Mouse (Mus musculus) spleen, postnatal 36 days (tissue): Measurements from ENCODE around the gene 1700018G05Rik.
"Not testable (repeated sequence)": the region's sequence is repeated elsewhere in the genome, so short reads cannot be mapped to it uniquely, and the experiment has no call there.

Source experiments
- DNase-seq, 2 experiments: peaks; one replicate each; pipeline ENCODE4 v3.0.0; 2022; ENCODE audit warnings: low spot score in 2 of 2, mixed read lengths in 1 of 2

1700018G05Rik gene

GRCm38 (mm10) chrX:102928072-102928471 is at the start of gene 1700018G05Rik:
TSS of gene 1700018G05Rik (plus strand) at chrX:102928372.
- DNase-seq = not testable (repeated sequence)

DNA sequence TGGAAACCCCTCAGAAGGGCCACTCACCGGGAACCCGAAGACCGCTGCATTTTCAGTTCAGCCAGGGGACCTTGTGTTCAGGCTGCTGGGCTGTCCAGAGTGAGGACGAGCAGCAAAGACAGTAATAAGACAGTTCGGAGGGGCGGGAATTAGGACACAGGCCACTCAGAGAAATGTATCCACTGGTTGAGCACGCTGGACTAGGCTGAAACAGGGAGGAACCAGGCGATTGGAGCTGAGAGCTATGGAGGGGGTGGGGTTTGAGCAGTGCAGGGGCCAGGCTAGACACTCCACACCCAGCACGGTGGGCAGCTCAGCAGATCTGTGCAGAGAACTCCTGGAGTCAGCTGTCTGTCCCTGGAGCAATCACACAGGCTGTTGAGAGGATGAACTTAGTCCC is 19.6 kb upstream of the 1700018G05Rik start, which contains the start of the genes Dmrtc1a and 1700011M02Rik:
TSS of gene Dmrtc1a (minus strand) at position 101 of the 400 bp plus-strand sequence.
TSS of gene 1700011M02Rik (plus strand) at position 319 of the 400 bp plus-strand sequence.
- not testable (repeated sequence) for DNase-seq

DNA sequence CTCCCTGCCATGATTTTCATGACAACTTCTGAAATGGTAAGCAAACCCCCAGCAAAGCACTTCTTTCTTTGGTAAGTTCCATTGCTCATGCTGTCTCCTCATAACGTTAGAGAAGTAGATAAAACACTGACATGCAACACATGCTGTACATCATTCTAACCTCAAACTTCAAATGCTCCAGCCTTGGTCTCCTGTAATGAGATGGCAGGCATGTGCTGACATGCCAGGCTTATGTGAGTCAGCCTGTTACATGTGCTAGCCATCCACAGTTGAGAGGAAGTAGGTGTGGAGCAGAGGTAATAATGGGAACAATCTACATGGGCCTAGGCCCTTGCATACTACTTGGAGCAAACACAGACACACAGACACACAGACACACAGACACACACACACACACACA is 13.3 kb upstream of the 1700018G05Rik start:
- DNase-seq = not testable (repeated sequence)

DNA sequence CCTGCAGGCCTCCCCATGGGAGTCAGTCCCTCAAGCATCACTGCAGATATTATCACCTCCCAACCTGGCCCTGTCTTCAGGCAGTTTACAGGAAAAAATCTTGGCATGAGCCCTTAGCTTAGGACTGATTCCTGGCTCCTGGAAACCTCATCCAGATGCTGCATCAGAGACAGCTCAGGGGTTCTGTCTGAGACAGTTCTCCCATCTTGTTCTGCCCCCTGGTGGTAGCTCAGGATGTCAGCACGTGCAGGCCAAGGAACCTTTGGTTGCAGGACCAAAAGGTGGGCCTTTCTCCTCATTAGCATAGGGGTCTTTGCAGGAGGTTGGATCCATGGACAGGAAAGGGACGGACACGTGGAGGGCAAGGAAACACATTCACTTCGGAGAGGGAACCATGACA is 1.5 kb upstream of the 1700018G05Rik start:
- DNase-seq = not testable (repeated sequence)

DNA sequence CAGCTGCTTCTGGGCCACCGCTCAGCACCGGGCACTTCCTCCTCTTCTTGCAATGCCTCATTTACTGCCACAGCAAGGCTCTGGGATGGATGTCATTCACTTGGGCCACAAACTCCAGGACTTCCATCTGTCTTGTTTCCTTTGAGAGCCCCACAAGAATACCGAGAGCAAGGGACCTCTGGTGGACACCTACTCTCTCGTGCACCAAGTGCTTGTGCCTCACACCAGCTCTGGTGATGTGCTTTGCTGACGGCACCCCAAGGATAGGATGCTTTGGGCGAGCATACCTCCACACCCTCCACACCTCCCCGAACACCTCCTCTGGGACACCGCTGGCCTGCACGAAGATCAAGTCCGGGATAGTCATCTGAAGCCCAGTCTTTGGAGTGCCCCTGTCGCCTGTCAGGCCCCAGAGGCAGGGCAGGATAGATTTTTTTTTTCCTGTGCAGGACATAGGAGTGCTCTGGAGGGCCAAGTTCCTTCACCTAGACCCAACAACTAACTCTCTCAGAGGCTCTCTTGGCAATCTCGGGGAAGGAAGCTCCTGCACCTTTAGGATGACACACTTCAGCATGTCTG is 4.9 kb downstream of the 1700018G05Rik start:
- no peak for DNase-seq

GRCm38 (mm10) chrX:102933571-102934394 is 5.6 kb downstream of the 1700018G05Rik start:
- DNase-seq = no peak

GRCm38 (mm10) chrX:102934395-102934764 is 6.2 kb downstream of the 1700018G05Rik start:
- no peak for DNase-seq

DNA sequence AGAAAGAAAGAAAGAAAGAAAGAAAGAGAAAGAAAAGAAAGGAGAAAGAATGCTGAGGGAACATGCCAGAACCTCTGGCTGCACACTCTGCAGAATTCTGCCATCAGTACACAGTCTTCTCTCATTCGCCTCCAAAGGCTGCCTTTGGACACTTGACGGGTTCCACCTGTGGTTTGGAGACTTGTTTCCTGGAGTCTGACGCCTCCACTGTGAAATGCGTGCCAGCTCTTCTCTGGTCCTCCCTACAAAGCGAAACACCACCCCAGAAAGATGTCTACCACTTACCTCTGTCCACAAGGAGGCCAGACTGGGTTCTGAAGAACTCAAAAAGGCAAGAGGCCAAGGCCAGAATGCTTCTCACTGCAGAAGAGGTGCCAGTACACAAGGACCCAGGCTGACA is 8.6 kb downstream of the 1700018G05Rik start:
- no peak for DNase-seq

- not testable (repeated sequence) for DNase-seq
Measured at GRCm38 (mm10) chrX:102950136-102950535, 22.0 kb downstream of the 1700018G05Rik start.

- no peak for DNase-seq
Measured at GRCm38 (mm10) chrX:102958917-102959316, 30.7 kb downstream of the 1700018G05Rik start.

DNA sequence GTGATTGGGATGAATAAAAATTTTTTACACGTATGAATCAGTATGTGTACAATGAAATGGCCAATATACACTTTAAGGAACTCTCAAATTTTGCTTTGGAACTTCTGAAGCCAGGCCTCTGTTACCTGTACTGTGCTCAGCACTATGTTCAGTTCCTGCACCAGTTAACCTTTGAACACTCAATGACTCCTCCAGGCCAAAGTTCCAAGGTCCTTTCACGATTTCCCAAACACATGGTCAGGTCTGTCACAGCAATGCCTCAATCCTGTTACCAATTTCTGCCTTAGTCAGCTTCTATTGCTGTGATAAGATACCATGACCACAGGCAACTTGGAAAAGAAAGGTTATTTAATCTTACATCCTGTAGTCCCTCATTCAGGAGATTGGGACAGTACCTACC is 32.4 kb downstream of the 1700018G05Rik start:
- DNase-seq = no peak
